Mouse (Mus musculus) megakaryocyte progenitor cell, adult 5-6 weeks (primary cell): ENCODE data around the gene Eva1c. TPM values are rescaled to one million over a fixed set of nuclear protein-coding genes. Genes with fewer than 3 reads are reported as not detected.
A peak's percentile ranks its signal among the peaks of the same experiment; 100 is the strongest.
"Not testable (repeated sequence)": the region's sequence is repeated elsewhere in the genome, so short reads cannot be mapped to it uniquely, and the experiment has no call there.

ENCODE experiments used
- ATAC-seq: replicated peaks from 2 replicates; pipeline ENCODE4 v1.8.0; 2016; ENCODE audit warnings: mild to moderate bottlenecking, moderate TSS enrichment, inconsistent platforms; ENCODE audit not compliant: poor library complexity
- total RNA-seq, 2 experiments: library from RNA; stranded (forward) in 1 of 2; stranded (reverse) in 1 of 2; fragments of 157-497, 149-512 nt in 1 of 2; fragments of 200-1000 nt in 1 of 2; gene quantifications; 2 replicates each; pipeline versions ENCODE4 v1.2.3 to v1.2.4; 2015 to 2017

The Eva1c gene
- total RNA-seq, 2 experiments from 2014 or later: not detected

DNA sequence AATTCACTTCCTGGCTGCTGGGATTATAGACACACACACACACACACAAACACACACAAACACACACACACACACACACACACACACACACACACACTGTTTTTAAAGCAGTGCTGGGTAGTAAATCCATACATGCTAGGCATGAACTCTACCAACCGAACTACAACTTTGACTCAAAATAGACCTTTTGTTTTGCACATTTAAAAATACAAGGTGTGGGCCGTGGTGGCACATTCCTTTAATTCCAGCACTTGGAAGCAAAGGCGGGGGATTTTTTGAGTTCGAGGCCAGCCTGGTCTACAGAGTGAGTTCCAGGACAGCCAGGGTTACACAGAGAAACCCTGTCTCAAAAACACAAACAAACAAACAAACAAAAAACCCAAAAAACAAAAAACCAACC lies 2.5 kb upstream of the Eva1c start:
- not testable (repeated sequence) for ATAC-seq

DNA sequence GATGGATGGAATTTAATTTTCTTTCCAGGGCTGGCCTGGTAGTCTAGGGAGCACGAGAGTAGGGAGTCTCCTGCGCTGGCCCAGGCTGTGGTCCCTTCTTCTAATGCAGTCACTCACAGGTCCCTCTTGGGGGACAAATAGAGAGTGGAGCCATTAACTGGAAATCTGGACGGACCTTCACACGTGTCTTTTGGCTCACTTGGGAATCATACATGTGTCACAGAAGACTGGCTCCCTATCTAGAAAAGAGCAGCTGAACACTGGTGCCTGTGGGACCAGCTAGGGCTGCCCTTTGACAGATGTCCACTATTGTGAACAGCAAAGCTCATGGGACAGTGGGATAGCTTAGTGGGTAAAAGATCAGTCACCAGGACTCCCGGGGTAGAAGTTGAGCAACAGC lies 478 bp upstream of the Eva1c start:
- ATAC-seq: no peak

DNA sequence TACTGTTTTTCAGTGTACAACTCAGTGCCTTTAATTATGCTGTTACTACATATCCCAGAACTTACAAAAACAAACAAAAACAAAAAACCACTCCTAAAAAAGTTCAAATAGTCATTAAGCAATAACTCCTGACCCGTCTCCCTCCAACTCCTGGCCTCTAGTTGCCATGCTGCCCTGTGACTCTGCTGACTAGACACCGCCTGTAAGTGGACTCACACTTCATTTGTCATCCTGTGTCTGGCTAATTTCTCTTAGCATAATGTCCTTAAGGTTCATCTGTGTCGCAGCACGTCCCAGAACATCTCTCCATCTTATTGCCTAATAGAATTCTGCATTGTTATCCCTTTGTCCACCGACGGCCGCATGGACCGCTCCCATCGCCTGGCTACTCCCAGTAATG lies 979 bp downstream of the Eva1c start:
- no peak for ATAC-seq

DNA sequence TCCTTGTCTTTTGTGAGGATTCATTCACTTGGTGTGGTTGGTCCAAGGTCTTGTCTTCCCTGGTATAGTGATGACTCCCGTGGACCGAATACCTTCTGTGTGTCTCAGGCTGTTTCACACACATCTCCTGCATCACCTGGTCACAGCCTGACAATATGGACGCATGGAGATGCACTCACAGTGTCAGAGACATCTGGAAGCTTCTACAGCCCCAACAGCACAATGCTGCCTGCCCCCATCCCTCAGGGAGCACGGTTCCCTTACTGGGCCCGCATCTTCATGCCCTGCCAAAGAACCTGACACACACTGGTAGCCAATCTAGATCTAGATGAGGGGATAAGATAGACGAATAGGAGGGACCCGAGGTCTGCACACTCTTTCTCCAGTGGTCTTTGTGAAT lies 2.6 kb downstream of the Eva1c start:
- no peak for ATAC-seq

DNA sequence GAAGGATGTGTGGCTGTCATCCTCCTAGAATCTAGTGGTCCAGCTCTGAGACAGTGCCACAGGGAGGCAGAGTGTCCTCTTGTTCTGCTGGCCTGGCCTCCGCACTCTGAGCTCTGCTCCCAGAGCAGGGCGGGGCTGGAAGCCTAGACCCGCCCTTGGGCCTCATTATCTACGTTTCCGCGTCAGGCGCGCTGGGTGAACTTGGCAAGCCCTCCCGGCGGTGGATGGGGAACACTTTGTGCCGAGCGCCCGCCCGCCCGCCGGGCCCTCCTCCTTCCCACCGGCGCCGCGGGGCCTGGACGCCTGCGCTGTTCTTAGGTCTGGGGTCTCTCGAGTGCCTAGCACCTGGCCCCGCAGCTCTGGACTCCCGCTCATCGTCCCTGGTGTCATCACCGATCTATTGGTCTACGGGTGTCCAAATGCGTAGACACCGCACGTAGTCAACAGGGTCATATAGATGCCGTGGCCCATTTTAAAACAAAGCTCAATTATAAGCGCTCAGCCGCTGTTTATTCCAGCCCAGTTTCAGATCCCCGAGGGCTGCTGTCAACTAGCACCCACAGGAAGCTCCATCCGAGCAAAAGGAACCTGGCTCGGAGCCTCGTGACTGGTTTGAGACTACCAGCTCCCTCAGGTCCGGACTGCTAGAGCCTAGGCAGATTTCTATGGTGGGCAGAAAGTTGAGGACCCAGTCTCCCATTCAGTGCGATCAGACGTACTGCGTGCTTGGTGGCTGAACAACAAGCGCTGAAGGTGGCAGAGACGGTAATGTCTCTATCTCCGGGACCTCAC lies 3.6 kb downstream of the Eva1c start:
- ATAC-seq: peak; percentile 92

DNA sequence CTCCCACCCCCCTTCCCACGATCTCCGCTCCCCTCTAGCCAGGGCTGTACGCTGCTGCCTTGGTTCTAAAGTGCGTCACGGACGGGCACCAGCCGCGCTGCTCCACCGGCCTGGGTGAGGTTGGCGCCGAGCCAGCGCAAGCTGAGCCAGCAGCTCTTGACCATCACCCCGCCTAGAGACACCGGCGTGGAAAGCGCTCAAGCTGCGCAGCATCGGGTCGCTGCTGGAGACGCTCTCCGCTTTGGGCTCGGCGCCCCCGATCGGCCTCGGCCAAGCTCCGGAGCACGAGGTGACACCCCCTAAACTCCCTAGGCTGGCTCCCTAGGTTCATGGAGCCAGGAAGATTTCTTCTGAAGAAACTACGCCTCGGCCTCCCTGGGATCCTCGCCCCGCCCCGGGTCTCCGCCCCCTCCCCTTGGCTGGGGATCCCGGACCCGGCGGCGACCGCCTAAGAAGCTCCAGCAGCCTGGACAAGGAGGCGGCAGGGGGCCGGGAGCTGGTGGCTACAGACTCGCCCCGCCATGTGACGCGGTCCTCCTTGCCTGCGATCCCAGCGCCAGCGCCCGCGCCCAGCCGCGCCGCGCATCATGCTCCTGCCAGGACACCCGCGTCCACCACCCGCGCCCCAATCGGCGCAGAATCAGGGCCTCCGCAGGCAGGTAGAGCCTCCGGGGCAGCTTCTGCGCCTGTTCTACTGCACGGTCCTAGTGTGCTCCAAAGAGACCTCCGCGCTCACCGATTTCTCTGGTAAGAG lies 4.3 kb downstream of the Eva1c start:
- peak; percentile 17; the same call in 1 of the 2 replicates for ATAC-seq

DNA sequence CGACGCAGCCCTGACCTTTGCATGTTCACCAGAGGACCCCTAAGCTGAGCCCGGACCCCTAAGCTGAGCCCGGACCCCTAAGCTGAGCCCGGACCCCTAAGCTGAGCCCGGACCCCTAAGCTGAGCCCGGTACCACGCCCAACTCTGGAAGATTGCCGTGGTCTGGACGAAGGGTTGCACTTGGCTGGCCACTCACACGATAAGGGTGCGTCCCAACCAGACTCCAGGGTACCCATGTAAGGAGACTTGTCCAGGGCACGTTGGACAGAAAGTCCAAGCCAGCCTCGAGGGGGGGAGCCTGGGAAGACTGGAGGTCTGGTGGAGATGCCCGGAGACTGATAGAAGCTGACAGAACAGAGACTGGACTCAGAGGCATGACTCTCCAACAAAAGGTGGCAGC lies 5.2 kb downstream of the Eva1c start:
- no peak for ATAC-seq

DNA sequence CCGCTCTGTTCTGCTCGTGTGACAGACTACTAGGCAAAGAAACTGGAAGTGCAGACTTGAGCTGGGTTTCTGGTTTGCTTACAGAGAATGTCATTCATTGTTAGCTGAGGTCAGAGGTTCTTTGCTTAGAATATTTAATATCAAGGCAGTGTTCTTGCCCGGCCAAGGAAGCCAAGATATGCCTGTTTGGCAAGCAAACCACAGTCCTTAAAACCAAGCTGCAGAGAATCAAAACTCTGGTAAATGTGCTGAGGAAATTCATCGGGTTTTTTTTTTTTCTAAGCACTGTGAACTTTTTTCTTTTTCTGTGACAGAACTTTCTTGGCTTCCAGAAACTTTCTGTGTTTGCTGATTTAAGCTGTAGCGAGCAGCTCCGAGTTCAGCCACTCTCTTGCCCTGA lies 6.0 kb downstream of the Eva1c start:
- ATAC-seq: no peak

DNA sequence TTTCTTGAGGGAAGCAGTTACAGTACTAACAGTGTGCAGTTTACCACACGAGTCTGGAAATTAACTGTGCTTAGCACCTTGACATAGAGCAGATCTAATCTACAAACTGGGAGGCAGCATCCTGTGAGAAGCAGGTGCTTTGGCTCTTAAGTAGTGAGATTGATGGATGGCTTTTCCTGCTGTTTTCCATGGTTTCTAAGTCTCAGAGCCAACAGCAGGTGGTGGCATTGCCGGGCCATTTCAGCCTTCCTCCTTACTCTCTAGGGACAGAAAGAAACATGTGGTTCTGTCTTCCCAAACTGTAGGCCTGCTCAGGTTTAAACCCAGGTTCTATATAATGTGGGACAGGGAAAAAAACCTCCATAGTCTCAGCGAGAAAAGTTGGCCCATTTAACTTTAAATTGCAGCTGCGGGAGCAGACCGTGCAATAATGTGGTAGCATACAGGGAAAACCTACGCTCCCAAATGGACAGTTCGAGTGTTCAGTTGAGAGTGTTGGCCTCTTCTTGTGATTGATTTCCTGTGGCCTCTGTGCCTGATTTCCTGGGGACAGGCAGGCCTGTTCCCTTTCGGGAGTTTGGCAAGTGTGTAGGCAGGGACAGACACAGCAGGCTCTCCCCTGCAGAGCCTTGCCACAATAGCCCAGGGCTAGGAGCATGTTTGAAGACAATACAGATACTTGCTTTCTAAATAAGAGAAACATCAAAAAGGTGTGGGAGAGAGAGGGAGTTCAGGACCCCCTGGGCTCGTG lies 6.7 kb downstream of the Eva1c start:
- ATAC-seq: no peak

DNA sequence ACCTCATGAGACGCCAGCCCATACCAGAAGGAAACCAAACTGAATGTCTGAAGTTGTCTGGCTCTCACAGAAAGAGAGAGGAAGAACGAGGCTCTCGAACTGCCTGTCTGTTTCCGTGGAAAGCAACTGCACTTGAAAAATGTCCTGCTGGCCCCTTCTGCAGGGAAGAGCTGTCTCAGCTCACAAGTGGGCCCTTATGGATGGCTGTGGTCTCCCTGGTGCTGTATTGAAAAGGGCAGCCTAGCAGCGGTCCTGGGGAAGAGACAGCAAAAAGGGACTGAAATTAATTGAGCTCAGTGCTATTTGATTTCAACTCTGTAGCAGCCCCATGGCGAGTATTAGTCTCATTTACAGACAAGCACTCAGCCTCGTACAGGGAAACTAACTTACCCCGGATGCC lies 10.9 kb downstream of the Eva1c start:
- no peak for ATAC-seq

DNA sequence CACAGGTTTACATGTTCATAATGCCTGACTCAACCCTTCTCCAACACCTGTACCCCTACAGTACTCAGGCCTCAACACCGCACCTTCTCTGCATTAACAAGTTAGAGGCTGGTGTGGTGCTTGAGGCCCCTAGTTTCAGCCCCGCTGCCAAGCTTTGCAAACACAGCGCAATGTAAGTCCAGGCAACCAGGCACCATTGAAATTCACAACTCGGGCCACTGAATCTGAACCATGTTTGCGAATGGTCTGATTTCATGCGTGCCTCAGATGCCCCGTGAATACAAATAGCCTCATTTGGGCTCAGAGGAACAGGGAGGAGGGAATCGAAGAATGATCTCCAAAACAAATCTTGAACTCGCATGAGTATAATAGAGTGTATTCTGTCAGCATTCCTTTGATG lies 15.6 kb downstream of the Eva1c start:
- no peak for ATAC-seq

DNA sequence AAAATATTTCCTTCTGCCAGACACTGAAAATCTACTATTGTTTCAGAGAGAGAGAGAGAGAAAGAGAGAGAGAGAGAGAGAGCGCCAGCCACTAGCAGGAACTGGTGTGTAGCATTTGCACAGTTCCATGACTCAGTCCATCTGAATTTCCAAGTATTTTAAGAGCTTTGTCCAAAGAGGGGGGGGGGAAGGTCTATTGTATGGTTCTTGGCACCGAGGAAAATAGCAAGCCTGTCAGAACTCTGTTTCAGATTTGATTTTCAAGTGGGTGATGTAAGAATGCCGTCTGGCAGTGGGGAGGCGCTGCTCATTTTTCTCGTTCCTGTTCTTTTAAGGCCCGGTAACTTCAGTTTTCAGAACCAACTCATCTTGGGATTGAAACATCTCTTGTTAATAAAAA lies 18.5 kb downstream of the Eva1c start:
- no peak for ATAC-seq

DNA sequence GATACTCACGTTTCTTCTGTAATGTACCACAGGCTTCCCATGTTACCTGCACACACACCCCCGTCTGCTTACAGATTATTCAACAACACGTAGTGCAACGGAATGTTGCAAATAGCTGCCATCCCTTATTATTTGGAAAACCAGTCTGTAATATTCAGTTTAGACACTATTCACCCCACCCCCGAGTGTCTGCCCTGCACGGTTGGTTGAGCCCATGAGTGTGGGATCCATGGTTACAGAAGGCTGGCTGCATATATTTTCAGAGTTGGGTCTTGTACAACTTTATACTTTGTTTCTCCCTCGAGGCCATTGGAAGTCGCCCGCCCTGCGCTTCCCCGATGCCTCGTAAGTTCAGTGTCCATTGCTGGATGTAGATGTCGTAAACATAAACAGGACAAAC lies 19.1 kb downstream of the Eva1c start:
- ATAC-seq: no peak

DNA sequence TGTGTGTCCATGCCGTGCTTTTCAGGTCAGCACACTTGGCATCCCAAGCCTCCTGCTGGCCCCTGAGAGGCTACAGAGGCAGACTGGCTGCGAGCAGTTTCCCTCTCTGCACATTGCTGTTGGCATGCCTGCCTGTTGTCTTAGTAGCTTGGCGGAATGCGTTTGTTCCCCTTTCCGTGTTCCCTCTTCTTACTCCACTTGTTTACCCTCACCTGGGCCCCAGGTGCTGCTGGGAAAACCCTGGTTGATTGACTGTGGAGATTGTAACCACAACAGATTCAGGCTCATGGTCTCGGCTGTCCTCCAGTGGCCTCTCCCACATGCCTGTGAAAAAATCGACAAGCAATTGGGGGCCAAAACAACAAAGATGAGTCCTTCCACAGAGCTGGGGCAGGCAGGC lies 22.2 kb downstream of the Eva1c start:
- no peak for ATAC-seq

DNA sequence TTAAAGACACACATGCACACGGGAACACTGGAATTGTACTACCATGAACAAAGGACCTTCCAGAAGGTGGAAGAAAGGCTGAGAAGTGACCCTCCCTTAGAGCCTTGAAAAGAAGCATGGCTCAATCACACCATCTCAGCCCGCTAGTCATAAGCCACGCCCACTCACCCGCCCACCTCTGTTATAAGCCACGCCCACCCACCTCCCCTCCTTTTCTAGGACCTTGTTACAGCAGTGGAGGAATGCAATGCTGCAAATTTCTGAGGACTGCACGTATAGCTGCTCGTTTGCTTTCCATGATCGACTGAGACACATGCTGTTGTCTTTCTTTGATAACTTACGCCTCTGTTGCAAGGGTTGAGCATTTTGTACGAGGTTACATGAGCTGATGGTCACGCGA lies 22.7 kb downstream of the Eva1c start:
- ATAC-seq: peak; percentile 69

DNA sequence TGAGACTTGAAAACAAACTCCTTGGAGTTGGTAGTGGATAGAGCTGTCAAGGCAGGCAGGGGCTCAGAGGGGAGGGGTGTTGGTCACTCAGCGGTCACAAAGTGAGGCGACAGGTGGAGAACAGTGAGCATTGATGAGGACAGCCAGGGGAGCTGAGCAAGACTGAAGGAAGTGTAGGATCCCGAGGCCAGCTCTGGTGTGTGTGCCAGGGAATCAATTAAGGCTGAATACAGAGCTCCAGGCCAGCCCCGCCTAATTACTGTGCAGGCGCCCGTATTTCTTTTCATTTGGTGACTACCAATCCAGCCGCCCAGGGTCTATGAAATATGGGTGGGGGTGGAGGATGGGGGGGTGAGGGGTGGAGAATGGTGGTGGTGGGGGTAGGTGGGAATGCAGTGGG lies 24.4 kb downstream of the Eva1c start:
- no peak for ATAC-seq

DNA sequence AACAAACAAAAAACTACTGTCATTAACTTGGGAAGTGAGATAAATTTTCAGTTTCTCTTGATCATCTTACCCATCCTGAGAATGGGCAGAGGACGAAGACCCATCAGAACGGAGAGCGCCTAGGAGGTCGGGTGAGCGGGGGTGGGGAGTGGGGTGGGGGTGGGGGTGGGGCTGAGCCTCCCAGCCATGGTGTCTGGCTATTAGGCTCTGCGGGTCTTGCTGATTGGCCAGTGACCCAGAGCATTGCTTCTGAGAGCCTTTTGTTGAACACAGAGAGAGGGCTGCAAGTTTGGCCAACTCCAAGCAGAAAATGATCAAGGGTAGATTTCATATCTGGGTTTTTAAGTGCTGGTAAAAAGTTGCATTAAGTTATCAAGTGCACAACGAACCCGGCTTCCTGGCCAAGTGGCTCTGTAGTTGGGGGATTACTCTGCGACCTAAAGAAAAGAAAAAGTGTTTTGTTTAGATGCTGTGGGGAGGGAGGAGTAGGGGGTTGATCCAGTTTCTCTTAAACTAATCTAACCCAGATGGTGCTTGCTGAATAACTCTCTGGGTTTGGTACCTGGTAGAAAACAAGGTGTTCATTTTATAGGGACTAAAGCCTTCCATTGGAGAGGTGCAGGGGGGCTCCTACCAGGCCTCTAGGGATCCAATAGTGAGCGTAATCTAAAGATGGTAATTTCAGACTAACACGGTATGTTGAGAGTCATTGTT lies 25.3 kb downstream of the Eva1c start:
- ATAC-seq: no peak

DNA sequence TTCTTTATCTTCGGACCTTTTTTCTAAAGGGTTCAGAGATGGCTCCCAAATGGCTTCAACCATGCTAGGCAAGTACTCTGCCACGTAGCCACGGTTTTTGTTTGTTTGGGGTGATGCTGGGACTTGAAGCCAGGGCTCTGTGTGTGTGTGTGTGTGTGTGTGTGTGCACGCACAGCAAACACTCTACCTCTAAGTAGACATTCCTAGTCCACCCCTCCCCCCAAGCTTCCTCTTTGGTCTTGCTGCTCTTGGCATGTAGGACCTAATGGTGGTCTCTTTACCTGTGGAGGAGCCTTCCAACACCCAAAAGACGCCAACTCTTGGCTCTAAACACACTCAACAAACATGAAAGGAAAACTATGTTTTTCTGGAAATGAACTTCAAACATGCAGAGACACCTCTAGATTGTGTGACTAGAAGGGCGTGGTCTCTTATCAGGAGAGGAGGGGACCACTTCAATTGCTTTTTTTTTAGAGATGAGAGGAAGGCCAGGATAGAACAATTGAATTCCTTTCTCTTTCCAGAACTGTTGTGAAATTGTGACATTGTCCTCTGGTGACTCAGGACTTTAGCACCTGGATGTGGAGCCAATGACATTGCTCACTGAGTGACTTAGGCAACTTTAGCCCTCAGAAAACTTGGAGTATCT lies 30.2 kb downstream of the Eva1c start:
- ATAC-seq: no peak

DNA sequence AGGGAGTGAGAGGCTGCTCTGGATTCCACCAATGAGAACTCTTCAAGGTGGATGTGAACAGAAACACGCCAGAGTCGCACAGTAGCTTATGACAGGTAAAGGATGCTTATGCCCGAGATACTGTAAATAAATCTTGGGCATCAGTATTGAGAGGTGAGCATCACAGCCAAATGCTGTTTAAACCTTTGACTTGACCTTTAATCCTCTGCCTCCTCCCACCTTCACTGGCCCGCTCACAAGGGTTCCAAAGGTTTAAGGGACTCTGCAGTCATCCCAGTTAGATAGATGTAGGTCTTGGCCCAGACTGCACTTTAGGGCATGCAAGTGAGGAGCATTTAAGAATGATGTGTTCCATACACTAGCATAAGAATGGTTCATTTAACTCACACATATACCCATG lies 31.7 kb downstream of the Eva1c start:
- no peak for ATAC-seq

DNA sequence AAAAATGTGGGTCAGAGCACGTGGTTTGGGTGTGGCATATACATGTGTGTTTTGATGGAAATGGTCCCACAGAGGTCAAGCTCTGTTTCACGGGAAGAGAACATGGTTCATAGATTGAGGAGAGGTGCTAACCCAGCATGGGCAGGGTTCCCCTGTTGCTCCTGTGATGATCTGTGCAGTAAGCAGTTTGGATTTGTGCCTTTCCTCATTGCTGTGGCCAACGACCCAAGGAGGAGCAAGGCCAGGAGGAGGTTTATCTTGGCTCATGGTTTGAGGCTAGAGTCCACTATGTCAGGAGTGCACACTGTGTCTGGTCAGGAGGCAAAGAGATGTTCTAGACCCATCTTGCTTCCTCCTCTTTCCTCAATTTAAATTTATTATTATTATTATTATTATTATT lies 36.5 kb downstream of the Eva1c start:
- no peak for ATAC-seq
